Mouse (Mus musculus): ENCODE data around the gene Tcp10b.
"Not testable (repeated sequence)": the region's sequence is repeated elsewhere in the genome, so short reads cannot be mapped to it uniquely, and the experiment has no call there.

DNA sequence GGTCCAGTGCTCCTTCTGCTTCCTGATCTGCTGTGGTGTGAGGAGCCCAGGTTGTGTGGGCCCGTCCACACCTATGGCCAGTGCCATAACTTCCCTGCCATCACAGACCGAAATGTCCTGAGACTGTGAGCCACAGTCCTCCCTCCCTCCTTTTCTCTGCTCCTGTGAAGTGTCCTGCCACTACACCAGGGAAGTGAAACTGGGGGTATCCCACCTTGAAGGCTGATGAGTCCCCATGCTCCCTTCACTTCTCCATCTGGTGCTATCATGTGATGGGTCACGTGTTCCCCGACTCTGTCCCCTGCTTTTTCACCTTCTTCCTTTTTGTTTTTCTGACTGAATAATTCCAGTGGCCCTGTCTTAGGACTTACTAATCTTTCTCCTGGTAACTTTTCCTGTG is 32.1 kb downstream of the Tcp10b start:
- not testable (repeated sequence) for TF ChIP-seq CTCF (IDR thresholded peaks at IDR 0.05 in 2 of 3, conservative IDR thresholded peaks at IDR 0.05 in 1 of 3; ENCODE audit: control insufficient read depth in 1 of 3, insufficient read depth in 1 of 3, low read depth in 2 of 3, low read length in 3 of 3, poor library complexity in 1 of 3, severe bottlenecking in 1 of 3); EP300 (IDR thresholded peaks at IDR 0.05; ENCODE audit: low read depth in 1 of 2, low read length in 2 of 2); MAZ (IDR thresholded peaks at IDR 0.05; ENCODE audit: low read depth, low read length); CHD1 (IDR thresholded peaks at IDR 0.05; ENCODE audit: low read depth, low read length); MAFK (IDR thresholded peaks at IDR 0.05; ENCODE audit: borderline replicate concordance, low read depth, low read length); POLR2A (IDR thresholded peaks at IDR 0.05; ENCODE audit: control insufficient read depth in 1 of 2, insufficient read depth in 1 of 2, low read depth in 1 of 2, low read length in 2 of 2, poor library complexity in 1 of 2); CHD2 (IDR thresholded peaks at IDR 0.05; ENCODE audit: low read length); BHLHE40 (IDR thresholded peaks at IDR 0.05; ENCODE audit: borderline replicate concordance, low read depth, low read length); ZNF384 (IDR thresholded peaks at IDR 0.05; ENCODE audit: low read depth, low read length); USF2 (IDR thresholded peaks at IDR 0.05; ENCODE audit: borderline replicate concordance in 1 of 2, insufficient read depth in 1 of 2, low read depth in 1 of 2, low read length in 2 of 2)

Data from MEL (cell line).